Mouse (Mus musculus): Measurements from ENCODE around the gene Ano8.
"Not testable (repeated sequence)": the region's sequence is repeated elsewhere in the genome, so short reads cannot be mapped to it uniquely, and the experiment has no call there.

Ano8 gene

DNA sequence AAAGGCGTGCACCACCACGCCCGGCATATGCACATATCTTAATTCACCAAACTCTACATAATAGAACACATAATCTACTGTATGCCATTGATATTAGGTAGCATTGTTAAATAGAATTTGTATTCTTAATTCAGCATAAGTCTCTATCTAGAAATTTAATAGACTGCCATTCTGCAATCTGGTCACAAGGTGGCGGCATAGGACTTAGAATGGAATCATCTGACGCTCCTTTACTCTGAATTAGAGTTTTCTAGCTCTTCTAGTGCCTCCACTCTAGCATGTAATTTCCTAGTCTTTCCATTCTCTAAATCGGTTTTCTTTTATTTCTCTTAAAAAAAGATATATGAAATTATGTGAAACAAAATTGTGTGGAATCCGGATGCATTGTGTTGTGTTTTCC lies 44.4 kb downstream of the Ano8 start:
- no peak for DNase-seq (ENCODE audit: low spot score)

DNA sequence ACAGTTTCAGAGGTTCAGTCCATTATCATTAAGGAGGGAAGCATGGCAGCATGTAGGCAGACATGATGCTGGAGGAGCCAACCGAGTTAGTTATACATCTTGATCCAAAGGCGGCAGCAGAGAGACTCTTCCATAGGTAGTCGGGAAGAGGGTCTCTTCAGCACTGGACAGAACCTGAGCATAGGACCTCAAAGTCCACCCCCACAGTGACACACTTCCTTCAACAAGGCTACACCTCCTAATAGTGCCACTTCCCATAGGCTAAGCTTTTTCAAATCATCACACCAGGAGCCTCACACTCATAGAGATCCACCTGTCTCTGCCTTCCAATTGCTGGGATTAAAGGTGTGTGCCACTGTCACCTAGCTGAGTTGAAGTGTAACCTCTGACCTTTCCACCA lies 48.7 kb downstream of the Ano8 start:
- no peak for DNase-seq (ENCODE audit: low spot score)

DNA sequence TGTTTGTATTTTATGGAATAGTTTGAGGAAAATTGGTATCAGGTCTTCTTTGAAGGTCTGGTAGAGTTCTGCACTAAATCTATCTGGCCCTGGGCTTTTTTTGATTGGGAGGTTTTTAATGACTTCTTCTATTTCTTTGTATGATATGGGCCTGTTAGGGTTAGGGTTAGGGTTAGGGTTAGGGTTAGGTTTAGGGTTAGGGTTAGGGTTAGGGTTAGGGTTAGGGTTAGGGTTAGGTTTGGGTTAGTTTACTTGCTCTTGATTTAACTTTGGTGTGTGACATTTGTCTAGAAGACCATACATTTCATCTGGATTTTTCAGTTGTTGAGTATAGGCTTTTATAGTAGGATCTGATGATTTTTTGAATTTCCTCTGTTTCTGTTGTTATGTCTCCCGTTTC lies 52.8 kb downstream of the Ano8 start:
- DNase-seq (ENCODE audit: low spot score) = not testable (repeated sequence)

Measured in ovary, postnatal 36 days (tissue).